8 mouse cellular contexts compared by ENCODE assay signal in the genomic region with DNA sequence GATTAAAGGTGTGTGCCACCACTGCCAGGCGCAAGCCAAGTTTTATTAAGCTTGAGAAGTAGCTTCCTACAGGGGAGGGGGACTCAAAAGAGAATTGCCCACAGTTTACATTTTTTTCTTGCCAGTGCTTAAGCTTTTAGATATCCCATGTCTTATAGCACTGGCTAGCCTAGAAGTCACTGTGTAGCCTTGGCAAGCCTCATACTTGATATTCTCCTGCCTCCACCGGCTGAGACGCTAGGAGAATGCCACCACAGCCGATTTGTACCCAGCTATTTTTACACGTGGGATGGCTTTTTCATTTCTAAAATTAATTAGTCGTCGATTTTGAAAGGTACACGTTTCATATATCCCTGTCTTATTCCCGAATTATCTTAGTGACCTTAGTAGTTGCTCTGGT. TPM values are rescaled to one million over a fixed set of nuclear protein-coding genes. Genes with fewer than 3 reads are reported as not detected.
DNase-seq lines count a peak whose midpoint lies in the region; ATAC-seq lines count a peak whose summit lies in the region.

No protein-coding gene starts in this region.

- H3K4me1 ChIP-seq in kidney, embryonic 16.5 days (ENCODE audit: insufficient read depth, low read length), result peaks cover 23% of the 10 kb centered on the region
- no peaks in the 10 kb centered on the region; the same call in 1 of the 2 replicates for H3K4me1 ChIP-seq in embryonic facial prominence, embryonic 11.5 days (ENCODE audit: control insufficient read depth, insufficient read depth, low read length)
- peaks cover 22% of the 10 kb centered on the region for H3K4me1 ChIP-seq in hindbrain, embryonic 16.5 days (ENCODE audit: control insufficient read depth, insufficient read depth, low read depth, low read length)
- peaks cover 23% of the 10 kb centered on the region for H3K4me1 ChIP-seq in midbrain, embryonic 16.5 days (ENCODE audit: control insufficient read depth, insufficient read depth, low read length)

- WGBS in kidney, embryonic 16.5 days, result 30% methylated on average over 9 of the region's 9 CpGs
- 33% methylated on average over 9 of the region's 9 CpGs for WGBS in embryonic facial prominence, embryonic 11.5 days
- WGBS in hindbrain, embryonic 16.5 days, result 29% methylated on average over 9 of the region's 9 CpGs
- WGBS in midbrain, embryonic 16.5 days, result 27% methylated on average over 9 of the region's 9 CpGs

- peak overlapping the region; percentile 81 for H3K4me2 ChIP-seq in kidney, embryonic 16.5 days (replicated peaks; ENCODE audit: low read depth, low read length)
- peak overlapping the region; percentile 59 for H3K4me2 ChIP-seq in embryonic facial prominence, embryonic 11.5 days (ENCODE audit: low read depth, low read length)
- peak overlapping the region; percentile 93 for H3K4me2 ChIP-seq in hindbrain, embryonic 16.5 days (ENCODE audit: low read length)
- H3K4me2 ChIP-seq in midbrain, embryonic 16.5 days (ENCODE audit: low read length), result peak overlapping the region; percentile 95

- H3K36me3 ChIP-seq in kidney, embryonic 16.5 days (ENCODE audit: insufficient read depth, low read length), result peaks cover 44% of the 10 kb centered on the region
- H3K36me3 ChIP-seq in embryonic facial prominence, embryonic 11.5 days (replicated peaks; ENCODE audit: control insufficient read depth, insufficient read depth, low read depth, low read length), result peaks cover 5% of the 10 kb centered on the region
- H3K36me3 ChIP-seq in hindbrain, embryonic 16.5 days (ENCODE audit: control insufficient read depth, insufficient read depth, low read length), result peaks cover 32% of the 10 kb centered on the region
- H3K36me3 ChIP-seq in midbrain, embryonic 16.5 days (ENCODE audit: control insufficient read depth, insufficient read depth, low read length), result peaks cover 31% of the 10 kb centered on the region

- DNase-seq in kidney, adult 11 months, result no peak
- DNase-seq in embryonic facial prominence, embryonic 11.5 days (ENCODE audit: low spot score), result no peak
- DNase-seq in right cerebral cortex, postnatal 14 days, result no peak
- no peak for DNase-seq in cerebellum, postnatal 4 days (ENCODE audit: low spot score in 2 of 2)
- no peak for DNase-seq in cerebellum, adult 11-12 months

- H3K9me3 ChIP-seq in kidney, embryonic 16.5 days (ENCODE audit: low read length), result no peaks in the 10 kb centered on the region
- H3K9me3 ChIP-seq in embryonic facial prominence, embryonic 11.5 days (replicated peaks; ENCODE audit: control insufficient read depth, low read length), result no peaks in the 10 kb centered on the region
- H3K9me3 ChIP-seq in hindbrain, embryonic 16.5 days (ENCODE audit: control insufficient read depth, low read length), result no peaks in the 10 kb centered on the region
- H3K9me3 ChIP-seq in midbrain, embryonic 16.5 days (replicated peaks; ENCODE audit: control insufficient read depth, low read length, poor library complexity, severe bottlenecking), result no peaks in the 10 kb centered on the region

- H3K9ac ChIP-seq in kidney, embryonic 16.5 days (replicated peaks; ENCODE audit: low read length), result peak overlapping the region; percentile 50; the same call in 1 of the 2 replicates
- no peak overlapping the region for H3K9ac ChIP-seq in embryonic facial prominence, embryonic 11.5 days (replicated peaks; ENCODE audit: low read length)
- peak overlapping the region; percentile 55 for H3K9ac ChIP-seq in hindbrain, embryonic 16.5 days (ENCODE audit: low read depth, low read length)
- H3K9ac ChIP-seq in midbrain, embryonic 16.5 days (ENCODE audit: low read depth, low read length), result peak overlapping the region; percentile 50; the same call in 1 of the 2 replicates

- ATAC-seq in kidney, embryonic 16.5 days (ENCODE audit: low FRiP score, low TSS enrichment), result no peak
- no peak for ATAC-seq in embryonic facial prominence, embryonic 11.5 days (replicated peaks; ENCODE audit: insufficient number of reproducible peaks, low FRiP score, low TSS enrichment, low read depth)
- ATAC-seq in hindbrain, embryonic 16.5 days, result no peak
- peak; percentile 43; the same call in 1 of the 2 replicates for ATAC-seq in midbrain, embryonic 16.5 days

- H3K4me3 ChIP-seq in kidney, embryonic 16.5 days (ENCODE audit: low read length), result peak overlapping the region; percentile 92
- peak overlapping the region; percentile 79 for H3K4me3 ChIP-seq in embryonic facial prominence, embryonic 11.5 days (ENCODE audit: low read depth, low read length)
- peak overlapping the region; percentile 84 for H3K4me3 ChIP-seq in hindbrain, embryonic 16.5 days (ENCODE audit: low read length)
- H3K4me3 ChIP-seq in midbrain, embryonic 16.5 days (ENCODE audit: low read depth, low read length), result peak overlapping the region; percentile 97

- no peak overlapping the region for H3K27ac ChIP-seq in kidney, embryonic 16.5 days (ENCODE audit: low read length)
- H3K27ac ChIP-seq in embryonic facial prominence, embryonic 11.5 days (replicated peaks; ENCODE audit: low read depth, low read length), result no peak overlapping the region
- H3K27ac ChIP-seq in hindbrain, embryonic 16.5 days (ENCODE audit: low read depth, low read length), result peak overlapping the region; percentile 69
- H3K27ac ChIP-seq in midbrain, embryonic 16.5 days (ENCODE audit: low read length), result peak overlapping the region; percentile 62

- no peaks in the 10 kb centered on the region for H3K27me3 ChIP-seq in kidney, embryonic 16.5 days (ENCODE audit: insufficient read depth, low read length)
- H3K27me3 ChIP-seq in embryonic facial prominence, embryonic 11.5 days (ENCODE audit: control insufficient read depth, insufficient read depth, low read length), result no peaks in the 10 kb centered on the region
- no peaks in the 10 kb centered on the region for H3K27me3 ChIP-seq in hindbrain, embryonic 16.5 days (replicated peaks; ENCODE audit: control insufficient read depth, insufficient read depth, low read length)
- no peaks in the 10 kb centered on the region for H3K27me3 ChIP-seq in midbrain, embryonic 16.5 days (ENCODE audit: control insufficient read depth, insufficient read depth, low read depth, low read length)

RNA-seq across cellular contexts. Expression of a gene that starts 0.5 kb away (rescaled TPM):
- 82.6 and 90.6 TPM in 2 replicates for polyA plus RNA-seq in kidney, embryonic 16.5 days (2015; fragmentation: Nextera tagmentation; extraction: Ambion mirVana)
- polyA plus RNA-seq in embryonic facial prominence, embryonic 11.5 days (2014; fragmentation: Nextera tagmentation; extraction: Ambion mirVana), result 69.5 and 79.5 TPM in 2 replicates
- 53.8 and 58.2 TPM in 2 replicates for polyA plus RNA-seq in hindbrain, embryonic 16.5 days (2015; fragmentation: Nextera tagmentation; extraction: Ambion mirVana)
- polyA plus RNA-seq in midbrain, embryonic 16.5 days (2015; fragmentation: Nextera tagmentation; extraction: Ambion mirVana), result 61.9 and 64.7 TPM in 2 replicates

RNA-seq across cellular contexts. Expression of a gene that starts 6.8 kb away (rescaled TPM):
- polyA plus RNA-seq in kidney, embryonic 16.5 days (2015; fragmentation: Nextera tagmentation; extraction: Ambion mirVana), result 449 and 450 TPM in 2 replicates
- polyA plus RNA-seq in embryonic facial prominence, embryonic 11.5 days (2014; fragmentation: Nextera tagmentation; extraction: Ambion mirVana), result 351 and 368 TPM in 2 replicates
- polyA plus RNA-seq in hindbrain, embryonic 16.5 days (2015; fragmentation: Nextera tagmentation; extraction: Ambion mirVana), result 453 and 454 TPM in 2 replicates
- polyA plus RNA-seq in midbrain, embryonic 16.5 days (2015; fragmentation: Nextera tagmentation; extraction: Ambion mirVana), result 576 and 581 TPM in 2 replicates

RNA-seq across cellular contexts. Expression of a gene that starts 15.4 kb away (rescaled TPM):
- polyA plus RNA-seq in kidney, embryonic 16.5 days (2015; fragmentation: Nextera tagmentation; extraction: Ambion mirVana), result 177 and 178 TPM in 2 replicates
- 148 and 151 TPM in 2 replicates for polyA plus RNA-seq in embryonic facial prominence, embryonic 11.5 days (2014; fragmentation: Nextera tagmentation; extraction: Ambion mirVana)
- 214 and 227 TPM in 2 replicates for polyA plus RNA-seq in hindbrain, embryonic 16.5 days (2015; fragmentation: Nextera tagmentation; extraction: Ambion mirVana)
- 237 and 253 TPM in 2 replicates for polyA plus RNA-seq in midbrain, embryonic 16.5 days (2015; fragmentation: Nextera tagmentation; extraction: Ambion mirVana)

Comparison
In these comparisons a context has a peak if more than half of its experiments do, and no peak if none do; other contexts are left out.
1. H3K27ac ChIP-seq: peak in hindbrain, embryonic 16.5 days (single experiment) and midbrain, embryonic 16.5 days (single experiment); none in kidney, embryonic 16.5 days (single experiment) and embryonic facial prominence, embryonic 11.5 days (single experiment).
2. Peak in every context shown above with its lines, with median percentiles within 50 percentile points of each other: H3K4me2 ChIP-seq and H3K4me3 ChIP-seq.